Mouse (Mus musculus) midbrain, embryonic 12.5 days (tissue): Measurements from ENCODE around the gene Fras1. TPM values are rescaled to one million over a fixed set of nuclear protein-coding genes. Genes with fewer than 3 reads are reported as not detected.

Experiments used
- ATAC-seq: fragments of 200-750 bp; cut with Nextera tagmentation; 2 replicates; pipeline ENCODE4 v1.8.0; 2017; ENCODE audit warnings: low read depth, moderate TSS enrichment, moderate library complexity; ENCODE audit not compliant: low FRiP score
- H3K27ac ChIP-seq: fragments of 300-500 bp; sonication (generic); replicated peaks from 2 replicates; pipeline ENCODE4 v1.5.1; 2016; ENCODE audit warnings: mild to moderate bottlenecking
- H3K27me3 ChIP-seq: fragments of 300-500 bp; sonication (generic); 2 replicates; pipeline ENCODE4 v1.6.1; 2016; ENCODE audit warnings: mild to moderate bottlenecking
- H3K36me3 ChIP-seq: fragments of 300-500 bp; sonication (generic); 2 replicates; pipeline ENCODE4 v1.6.1; 2016
- H3K4me1 ChIP-seq: fragments of 300-500 bp; sonication (generic); 2 replicates; pipeline ENCODE4 v1.6.1; 2016
- H3K4me2 ChIP-seq: fragments of 300-500 bp; sonication (generic); replicated peaks from 2 replicates; pipeline ENCODE4 v1.6.1; 2016; ENCODE audit warnings: mild to moderate bottlenecking, moderate library complexity
- H3K4me3 ChIP-seq: fragments of 300-500 bp; sonication (generic); 2 replicates; pipeline ENCODE4 v1.5.1; 2016; ENCODE audit warnings: mild to moderate bottlenecking
- H3K9ac ChIP-seq: fragments of 300-500 bp; sonication (generic); replicated peaks from 2 replicates; pipeline ENCODE4 v1.6.1; 2016; ENCODE audit warnings: mild to moderate bottlenecking, moderate library complexity
- H3K9me3 ChIP-seq: fragments of 300-500 bp; sonication (generic); 2 replicates; pipeline ENCODE4 v1.6.1; 2016; ENCODE audit warnings: mild to moderate bottlenecking
- WGBS: fragments of 180-500 bp; shearing (Covaris S2); methylation state at CpG from one replicate; pipeline ENCODE4 v1.1.7; 2016; 5-methylcytosine and 5-hydroxymethylcytosine counted together
- polyA plus RNA-seq: library from polyadenylated mRNA; unstranded; fragments of >200 nt; fragmentation: Nextera tagmentation; extraction: Ambion mirVana; gene quantifications from 2 replicates; pipeline ENCODE4 v1.2.1, GENCODE M21; 2016

Gene Fras1
- polyA plus RNA-seq, 1 experiment from 2014 or later: 7.1 TPM

GRCm38 (mm10) chr5:96412754-96413394, 39.1 kb downstream of the Fras1 start:
- H3K36me3 ChIP-seq: no peaks in the 10 kb centered on the region
- no peak overlapping the region for H3K4me2 ChIP-seq
- 82% methylated on average over 11 of the region's 11 CpGs for WGBS
- no peak overlapping the region for H3K9ac ChIP-seq
- H3K27me3 ChIP-seq: no peaks in the 10 kb centered on the region
- no peaks in the 10 kb centered on the region for H3K9me3 ChIP-seq
- H3K4me1 ChIP-seq: 0 out of 2 replicates have a peak, but pooled peaks cover 5% of the 10 kb centered on the region
- no peak for ATAC-seq
- H3K4me3 ChIP-seq: no peak overlapping the region
- no peak overlapping the region for H3K27ac ChIP-seq

GRCm38 (mm10) chr5:96417121-96417520, 43.4 kb downstream of the Fras1 start:
- ATAC-seq: no peak
- no peaks in the 10 kb centered on the region for H3K27me3 ChIP-seq
- WGBS: 81% methylated on average over 4 of the region's 4 CpGs

GRCm38 (mm10) chr5:96421550-96421949, 47.8 kb downstream of the Fras1 start:
- no peak overlapping the region for H3K27ac ChIP-seq
- H3K9ac ChIP-seq: no peak overlapping the region
- H3K4me3 ChIP-seq: no peak overlapping the region
- no peaks in the 10 kb centered on the region for H3K36me3 ChIP-seq
- no peak overlapping the region for H3K4me2 ChIP-seq
- WGBS: 85% methylated on average over 3 of the region's 3 CpGs
- no peaks in the 10 kb centered on the region for H3K9me3 ChIP-seq
- no peak for ATAC-seq
- H3K4me1 ChIP-seq: 0 out of 2 replicates have a peak, but pooled peaks cover 1% of the 10 kb centered on the region
- no peaks in the 10 kb centered on the region for H3K27me3 ChIP-seq

More at GRCm38 (mm10) chr5:96417121-96417520, 43.4 kb downstream of the Fras1 start:
- Histone ChIP-seq H3K4me3 (no peak overlapping the region), H3K4me2 (no peak overlapping the region), H3K9me3 (no peaks in the 10 kb centered on the region), H3K9ac (no peak overlapping the region), H3K27ac (no peak overlapping the region), H3K36me3 (no peaks in the 10 kb centered on the region), H3K4me1 (0 out of 2 replicates have a peak, but pooled peaks cover 5% of the 10 kb centered on the region)

- Histone ChIP-seq H3K4me1 (no peaks in the 10 kb centered on the region), H3K36me3 (no peaks in the 10 kb centered on the region), H3K27ac (no peak overlapping the region), H3K4me3 (no peak overlapping the region), H3K4me2 (no peak overlapping the region), H3K9ac (no peak overlapping the region), H3K9me3 (no peaks in the 10 kb centered on the region), H3K27me3 (no peaks in the 10 kb centered on the region)
- 91% methylated on average over 5 of the region's 5 CpGs for WGBS
- no peak for ATAC-seq
These were observed 49.0 kb downstream of the Fras1 start for GRCm38 (mm10) chr5:96422716-96423115.

- no peak overlapping the region for H3K4me3 ChIP-seq
- H3K9me3 ChIP-seq: no peaks in the 10 kb centered on the region
- H3K36me3 ChIP-seq: no peaks in the 10 kb centered on the region
- no peak overlapping the region for H3K9ac ChIP-seq
- no peaks in the 10 kb centered on the region for H3K4me1 ChIP-seq
- ATAC-seq: no peak
- no peaks in the 10 kb centered on the region for H3K27me3 ChIP-seq
- H3K27ac ChIP-seq: no peak overlapping the region
- 96% methylated on average over 8 of the region's 8 CpGs for WGBS
- H3K4me2 ChIP-seq: no peak overlapping the region
These were observed 51.6 kb downstream of the Fras1 start for GRCm38 (mm10) chr5:96425391-96425790.

GRCm38 (mm10) chr5:96429532-96430141, 55.9 kb downstream of the Fras1 start:
- H3K4me2 ChIP-seq: no peak overlapping the region
- no peak for ATAC-seq
- H3K27me3 ChIP-seq: no peaks in the 10 kb centered on the region
- no peak overlapping the region for H3K9ac ChIP-seq
- no peaks in the 10 kb centered on the region for H3K4me1 ChIP-seq
- no peaks in the 10 kb centered on the region for H3K9me3 ChIP-seq
- H3K4me3 ChIP-seq: no peak overlapping the region
- no peak overlapping the region for H3K27ac ChIP-seq
- H3K36me3 ChIP-seq: no peaks in the 10 kb centered on the region
- WGBS: 89% methylated on average over 13 of the region's 13 CpGs

GRCm38 (mm10) chr5:96437870-96438269, 64.1 kb downstream of the Fras1 start:
- ATAC-seq: no peak
- Histone ChIP-seq H3K4me2 (no peak overlapping the region), H3K27ac (no peak overlapping the region), H3K4me1 (no peaks in the 10 kb centered on the region), H3K36me3 (no peaks in the 10 kb centered on the region), H3K4me3 (no peak overlapping the region), H3K9me3 (no peaks in the 10 kb centered on the region), H3K27me3 (no peaks in the 10 kb centered on the region), H3K9ac (no peak overlapping the region)
- 92% methylated on average over 4 of the region's 4 CpGs for WGBS

- Histone ChIP-seq H3K9me3 (no peaks in the 10 kb centered on the region), H3K4me3 (no peak overlapping the region), H3K36me3 (no peaks in the 10 kb centered on the region), H3K27ac (no peak overlapping the region), H3K4me2 (no peak overlapping the region), H3K27me3 (no peaks in the 10 kb centered on the region), H3K9ac (no peak overlapping the region), H3K4me1 (no peaks in the 10 kb centered on the region)
- no peak for ATAC-seq
- WGBS: 91% methylated on average over 4 of the region's 4 CpGs
These were observed 66.1 kb downstream of the Fras1 start for GRCm38 (mm10) chr5:96439811-96440210.

GRCm38 (mm10) chr5:96447460-96447859, 73.7 kb downstream of the Fras1 start:
- H3K4me1 ChIP-seq: no peaks in the 10 kb centered on the region
- no peak for ATAC-seq
- no peak overlapping the region for H3K4me3 ChIP-seq
- no peak overlapping the region for H3K27ac ChIP-seq
- no peaks in the 10 kb centered on the region for H3K9me3 ChIP-seq
- no peaks in the 10 kb centered on the region for H3K36me3 ChIP-seq
- H3K9ac ChIP-seq: no peak overlapping the region
- 89% methylated on average over 7 of the region's 7 CpGs for WGBS
- no peaks in the 10 kb centered on the region for H3K27me3 ChIP-seq
- H3K4me2 ChIP-seq: no peak overlapping the region

- Histone ChIP-seq H3K9ac (no peak overlapping the region), H3K27me3 (no peaks in the 10 kb centered on the region), H3K27ac (no peak overlapping the region), H3K36me3 (no peaks in the 10 kb centered on the region), H3K4me1 (no peaks in the 10 kb centered on the region), H3K4me2 (no peak overlapping the region), H3K4me3 (no peak overlapping the region), H3K9me3 (no peaks in the 10 kb centered on the region)
- no peak for ATAC-seq
- 92% methylated on average over 1 of the region's 1 CpGs for WGBS
These were observed 78.3 kb downstream of the Fras1 start for GRCm38 (mm10) chr5:96452027-96452426.

- no peaks in the 10 kb centered on the region for H3K9me3 ChIP-seq
- WGBS: 96% methylated on average over 5 of the region's 5 CpGs
- no peak overlapping the region for H3K9ac ChIP-seq
- no peaks in the 10 kb centered on the region for H3K4me1 ChIP-seq
- no peak overlapping the region for H3K27ac ChIP-seq
- H3K27me3 ChIP-seq: no peaks in the 10 kb centered on the region
- no peak for ATAC-seq
- H3K36me3 ChIP-seq: no peaks in the 10 kb centered on the region
- no peak overlapping the region for H3K4me2 ChIP-seq
- no peak overlapping the region for H3K4me3 ChIP-seq
These were observed 79.6 kb downstream of the Fras1 start for GRCm38 (mm10) chr5:96453386-96453785.

- H3K4me1 ChIP-seq: no peaks in the 10 kb centered on the region
- no peak overlapping the region for H3K4me2 ChIP-seq
- H3K9ac ChIP-seq: no peak overlapping the region
- no peak for ATAC-seq
- WGBS: 83% methylated on average over 3 of the region's 3 CpGs
- H3K4me3 ChIP-seq: no peak overlapping the region
- no peaks in the 10 kb centered on the region for H3K9me3 ChIP-seq
- H3K36me3 ChIP-seq: no peaks in the 10 kb centered on the region
- H3K27me3 ChIP-seq: no peaks in the 10 kb centered on the region
- H3K27ac ChIP-seq: no peak overlapping the region
These were observed 80.7 kb downstream of the Fras1 start for GRCm38 (mm10) chr5:96454422-96454821.
